Mouse (Mus musculus) cerebellum, adult (tissue): ENCODE data around the gene Med25.
"Not testable (repeated sequence)": the region's sequence is repeated elsewhere in the genome, so short reads cannot be mapped to it uniquely, and the experiment has no call there.

Experiments
- ATAC-seq: cut with Nextera tagmentation; 2 replicates; pipeline ENCODE4 v1.9.2; 2017; ENCODE audit warnings: mild to moderate bottlenecking, moderate library complexity, mixed read lengths; ENCODE audit not compliant: insufficient number of reproducible peaks, low FRiP score, low TSS enrichment

Med25 gene

GRCm38 (mm10) chr7:44894175-44894574, 1.7 kb upstream of the Med25 start:
- ATAC-seq: no peak

GRCm38 (mm10) chr7:44893197-44893596, 685 bp upstream of the Med25 start:
- ATAC-seq: no peak

GRCm38 (mm10) chr7:44891611-44892010, 901 bp downstream of the Med25 start:
- ATAC-seq: no peak

GRCm38 (mm10) chr7:44890737-44891136, 1.8 kb downstream of the Med25 start:
- ATAC-seq: no peak

GRCm38 (mm10) chr7:44890180-44890579, 2.3 kb downstream of the Med25 start:
- no peak for ATAC-seq

DNA sequence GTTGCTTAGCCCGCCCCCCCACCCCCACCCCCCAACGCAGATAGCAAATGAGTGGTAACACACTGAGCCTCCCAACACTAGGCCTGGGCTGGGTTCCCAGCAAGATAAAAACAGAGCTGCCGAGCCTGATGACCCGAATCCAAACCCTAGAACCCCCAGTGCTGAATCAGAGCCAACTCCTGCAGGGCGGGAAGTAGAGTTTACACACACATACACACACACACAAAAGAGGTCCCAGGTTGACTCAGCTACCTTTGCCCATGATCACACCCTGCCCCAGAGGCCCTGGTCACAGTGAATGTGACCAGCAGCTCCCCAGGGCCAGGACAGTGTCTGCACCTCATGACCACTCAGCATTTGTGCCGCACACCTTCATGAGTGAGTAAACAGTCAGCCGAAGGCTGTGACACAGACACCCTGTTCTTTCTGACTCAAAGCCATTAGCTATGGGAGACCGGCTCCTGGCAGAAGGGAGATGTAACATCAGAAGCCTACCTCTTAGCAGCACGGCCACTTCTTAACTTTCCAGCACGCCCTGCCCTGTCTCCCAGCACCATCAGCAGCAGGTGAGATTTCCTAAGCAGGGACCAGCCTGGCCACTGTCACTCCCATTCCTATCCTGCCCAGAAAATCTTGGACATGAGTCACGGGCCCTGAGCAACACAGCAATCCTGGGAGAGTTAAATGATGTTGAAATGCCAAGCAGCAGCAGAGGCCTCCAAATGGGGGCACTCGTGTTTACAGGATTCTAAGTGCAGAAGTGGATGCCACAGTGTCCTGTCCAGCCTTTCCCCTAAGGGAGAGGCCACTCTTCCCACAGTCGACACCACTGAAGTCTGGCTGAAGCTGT, 4.0 kb downstream of the Med25 start:
- ATAC-seq: no peak

GRCm38 (mm10) chr7:44886964-44887363, 5.5 kb downstream of the Med25 start:
- ATAC-seq: no peak

DNA sequence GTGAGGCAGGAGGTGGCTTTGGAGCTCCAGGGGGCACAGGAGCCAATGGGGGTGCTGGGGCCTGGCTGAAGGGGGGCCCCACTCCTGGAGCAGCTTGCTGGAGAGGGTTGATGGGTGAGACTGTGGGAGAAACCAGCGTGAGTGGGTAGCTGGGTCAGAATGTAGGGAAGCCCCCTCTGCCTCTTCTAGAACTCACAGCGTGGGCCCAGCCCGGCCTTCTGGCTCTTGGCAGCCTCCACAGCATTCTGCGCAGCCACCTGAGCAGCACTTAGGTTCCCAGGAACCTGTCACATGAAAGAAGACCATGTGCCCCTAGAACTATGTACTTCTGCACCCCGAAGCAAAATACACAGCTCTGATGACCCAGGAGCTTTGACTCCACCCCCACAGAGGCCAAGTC, 7.9 kb downstream of the Med25 start:
- no peak for ATAC-seq

DNA sequence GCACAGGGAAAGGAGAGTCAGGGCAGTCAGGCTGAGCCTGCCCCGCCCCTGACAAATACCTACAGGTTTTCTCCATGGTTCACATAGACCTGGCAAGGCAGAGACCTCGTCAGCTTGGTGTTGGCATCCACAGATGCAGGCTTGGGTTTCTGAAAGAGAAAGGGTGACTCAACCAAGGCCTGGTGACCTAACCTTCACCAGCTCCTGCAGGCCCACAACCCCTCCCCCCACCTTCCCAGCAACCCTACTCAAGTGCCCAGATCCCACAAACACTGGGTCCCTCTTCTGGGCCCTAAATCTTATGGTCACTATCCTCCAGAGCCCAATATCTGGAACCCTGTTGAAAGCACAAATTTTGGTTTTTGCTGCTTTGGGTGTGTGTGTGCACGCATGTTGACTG, 9.5 kb downstream of the Med25 start:
- ATAC-seq: no peak

DNA sequence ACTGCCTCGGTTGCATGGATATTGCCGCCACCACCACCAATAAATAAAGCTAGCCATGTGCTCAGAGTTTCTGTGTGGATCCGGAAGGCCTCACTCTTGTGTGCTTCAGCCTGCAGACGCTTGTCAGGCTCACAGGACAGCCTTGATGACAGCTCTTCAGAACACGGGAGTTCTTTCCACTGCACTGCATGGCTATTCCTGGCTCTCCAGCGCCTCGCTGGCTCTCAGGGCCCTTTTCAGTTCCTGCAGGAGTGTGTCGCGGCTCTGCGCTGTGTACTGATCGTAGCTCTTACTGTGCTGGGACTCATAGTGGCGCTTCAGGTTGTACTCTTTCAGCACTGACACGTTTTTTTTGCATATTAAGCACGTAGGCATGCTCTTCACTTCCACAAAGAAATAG, 14.7 kb downstream of the Med25 start:
- ATAC-seq: no peak

- ATAC-seq: not testable (repeated sequence)
These were observed 20.7 kb downstream of the Med25 start for GRCm38 (mm10) chr7:44871774-44872173.

DNA sequence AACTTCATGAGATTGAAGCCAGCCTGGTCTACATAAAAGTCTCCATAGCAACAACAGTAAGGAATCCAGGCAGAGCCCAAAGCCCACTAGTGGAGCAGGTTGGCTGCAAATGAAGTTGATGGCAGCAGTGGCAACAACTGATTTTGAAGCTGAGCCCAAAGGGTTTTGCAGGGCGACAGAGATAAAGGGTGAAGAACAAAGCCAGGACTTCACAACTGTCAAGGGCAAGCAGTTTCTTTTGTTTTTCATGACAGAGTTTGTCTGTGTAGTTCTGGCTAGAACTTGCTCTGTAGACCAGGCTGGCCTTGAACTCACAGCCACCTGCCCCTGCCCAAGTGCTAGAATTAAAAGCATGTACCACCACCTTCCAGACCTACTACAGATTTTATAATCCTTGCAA, 21.3 kb downstream of the Med25 start:
- no peak for ATAC-seq

GRCm38 (mm10) chr7:44870614-44871013, 21.9 kb downstream of the Med25 start:
- ATAC-seq: no peak

GRCm38 (mm10) chr7:44869697-44870528, 22.6 kb downstream of the Med25 start, which contains the start of gene Ptov1:
Gene Ptov1 (minus strand): TSS chr7:44869788.
- peak; percentile 92 for ATAC-seq

GRCm38 (mm10) chr7:44868919-44869696, 23.4 kb downstream of the Med25 start:
- ATAC-seq: peak; percentile 28; the same call in 1 of the 2 replicates

DNA sequence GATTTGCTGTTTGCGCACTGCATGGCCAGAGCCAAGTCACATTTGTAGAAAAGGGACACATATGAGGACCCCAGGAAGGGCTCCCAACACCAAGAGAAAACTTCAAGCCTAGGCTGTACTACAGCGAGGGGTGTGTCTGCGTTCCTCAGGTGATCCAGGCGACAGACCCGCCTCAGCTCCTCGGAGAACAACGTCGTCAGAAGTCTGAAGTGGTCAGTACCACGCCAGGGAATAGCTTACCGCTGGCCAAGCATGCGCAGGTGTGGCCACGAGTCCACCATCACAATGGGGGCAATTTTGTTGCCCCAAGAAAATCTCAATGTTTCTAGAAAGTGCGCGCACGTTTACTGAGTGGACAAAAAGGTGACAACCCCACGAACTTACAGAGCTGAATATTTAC, 24.0 kb downstream of the Med25 start:
- ATAC-seq: no peak

- ATAC-seq: no peak
These were observed 24.7 kb downstream of the Med25 start for GRCm38 (mm10) chr7:44867802-44868201.

- ATAC-seq: no peak
These were observed 25.4 kb downstream of the Med25 start for GRCm38 (mm10) chr7:44867010-44867702.

- ATAC-seq: no peak
These were observed 26.1 kb downstream of the Med25 start for GRCm38 (mm10) chr7:44866276-44867009.
